Mouse (Mus musculus) myocyte (in vitro differentiated cells): ENCODE measurements around the gene Dnajc3. TPM values are rescaled to one million over a fixed set of nuclear protein-coding genes. Genes with fewer than 3 reads are reported as not detected.
"Not testable (repeated sequence)": the region's sequence is repeated elsewhere in the genome, so short reads cannot be mapped to it uniquely, and the experiment has no call there.

Experiments
- H3K27me3 ChIP-seq: one replicate; pipeline ENCODE4 v1.6.1; 2011; ENCODE audit not compliant: control insufficient read depth, insufficient read depth, insufficient read length
- H3K36me3 ChIP-seq: one replicate; pipeline ENCODE4 v1.6.1; 2011; ENCODE audit not compliant: control insufficient read depth, insufficient read depth
- H3K4me2 ChIP-seq: one replicate; pipeline ENCODE4 v1.6.1; 2011; ENCODE audit warnings: low read depth, control low read depth
- H3K4me3 ChIP-seq: one replicate; pipeline ENCODE4 v1.5.1; 2011; ENCODE audit warnings: mild to moderate bottlenecking, control low read depth, moderate library complexity
- H3K79me2 ChIP-seq: one replicate; pipeline ENCODE4 v1.6.1; 2011; ENCODE audit not compliant: control insufficient read depth, insufficient read depth
- H3ac ChIP-seq: one replicate; pipeline ENCODE4 v1.6.1; 2011; ENCODE audit not compliant: control insufficient read depth, insufficient read length
- CEBPB ChIP-seq: IDR thresholded peaks from 2 replicates; pipeline ENCODE4 v1.6.1; 2011; ENCODE audit warnings: mild to moderate bottlenecking, moderate library complexity; ENCODE audit not compliant: poor library complexity, insufficient read depth, severe bottlenecking
- E2F4 ChIP-seq: IDR thresholded peaks from one replicate; pipeline ENCODE4 v1.6.1; 2011; ENCODE audit warnings: mild to moderate bottlenecking, control low read depth, moderate library complexity; ENCODE audit not compliant: insufficient read depth
- MAX ChIP-seq: IDR thresholded peaks from one replicate; pipeline ENCODE4 v1.6.1; 2011; ENCODE audit warnings: low read depth, mild to moderate bottlenecking, control low read depth
- MYOD1 ChIP-seq, 3 experiments: IDR thresholded peaks; one replicate each; pipeline ENCODE4 v1.6.1; 2011; ENCODE audit warnings: control low read depth in 2 of 3, low read depth in 2 of 3, mild to moderate bottlenecking in 2 of 3, moderate library complexity in 1 of 3; ENCODE audit not compliant: insufficient read length in 2 of 3, control insufficient read depth in 1 of 3
- MYOG ChIP-seq, 3 experiments: IDR thresholded peaks; one replicate each; pipeline ENCODE4 v1.6.1; 2011; ENCODE audit warnings: control low read depth in 2 of 3, low read depth in 2 of 3, mild to moderate bottlenecking in 2 of 3; ENCODE audit not compliant: insufficient read length in 2 of 3, control insufficient read depth in 1 of 3, insufficient read depth in 1 of 3
- POLR2A ChIP-seq: IDR thresholded peaks from one replicate; pipeline ENCODE4 v1.6.1; 2011; ENCODE audit warnings: low read depth, mild to moderate bottlenecking, control low read depth, moderate library complexity; ENCODE audit not compliant: insufficient read length
- POLR2AphosphoS2 ChIP-seq: IDR thresholded peaks from one replicate; pipeline ENCODE4 v1.6.1; 2011; ENCODE audit warnings: low read depth, control low read depth; ENCODE audit not compliant: insufficient read length
- REST ChIP-seq: IDR thresholded peaks from one replicate; pipeline ENCODE4 v1.6.1; 2011; ENCODE audit warnings: mild to moderate bottlenecking, control low read depth, moderate library complexity; ENCODE audit not compliant: insufficient read depth, insufficient read length
- SRF ChIP-seq: IDR thresholded peaks from one replicate; pipeline ENCODE4 v1.6.1; 2011; ENCODE audit warnings: low read depth; ENCODE audit not compliant: control insufficient read depth, insufficient read length
- TCF12 ChIP-seq: IDR thresholded peaks from one replicate; pipeline ENCODE4 v1.6.1; 2011; ENCODE audit warnings: mild to moderate bottlenecking, control low read depth; ENCODE audit not compliant: poor library complexity, insufficient read depth, severe bottlenecking
- TCF3 ChIP-seq: IDR thresholded peaks from one replicate; pipeline ENCODE4 v1.6.1; 2011; ENCODE audit warnings: low read depth, control low read depth; ENCODE audit not compliant: insufficient read length
- USF1 ChIP-seq: IDR thresholded peaks from one replicate; pipeline ENCODE4 v1.6.1; 2011; ENCODE audit warnings: low read depth, mild to moderate bottlenecking, control low read depth, moderate library complexity
- polyA plus RNA-seq: library from polyadenylated mRNA; unstranded; fragments of >200 nt; fragmentation: generic; extraction: Trizol; gene quantifications from one replicate; pipeline ENCODE4 v1.2.1, GENCODE M21; 2012; ENCODE audit warnings: missing spikeins

Dnajc3 gene
- polyA plus RNA-seq, 1 experiment, result 6.9 TPM

- H3K4me3 ChIP-seq, result no peak overlapping the region
- H3K36me3 ChIP-seq, result peaks cover 30% of the 10 kb centered on the region
- no peak overlapping the region for H3K4me2 ChIP-seq
- H3K79me2 ChIP-seq, result no peaks in the 10 kb centered on the region
- no peaks in the 10 kb centered on the region for H3K27me3 ChIP-seq
- H3ac ChIP-seq, result no peak overlapping the region
- TF ChIP-seq POLR2AphosphoS2 (no peak), TCF3 (no peak), SRF (no peak), E2F4 (no peak), TCF12 (no peak)
These were observed 34.5 kb downstream of the Dnajc3 start for GRCm38 (mm10) chr14:118972268-118972667.

DNA sequence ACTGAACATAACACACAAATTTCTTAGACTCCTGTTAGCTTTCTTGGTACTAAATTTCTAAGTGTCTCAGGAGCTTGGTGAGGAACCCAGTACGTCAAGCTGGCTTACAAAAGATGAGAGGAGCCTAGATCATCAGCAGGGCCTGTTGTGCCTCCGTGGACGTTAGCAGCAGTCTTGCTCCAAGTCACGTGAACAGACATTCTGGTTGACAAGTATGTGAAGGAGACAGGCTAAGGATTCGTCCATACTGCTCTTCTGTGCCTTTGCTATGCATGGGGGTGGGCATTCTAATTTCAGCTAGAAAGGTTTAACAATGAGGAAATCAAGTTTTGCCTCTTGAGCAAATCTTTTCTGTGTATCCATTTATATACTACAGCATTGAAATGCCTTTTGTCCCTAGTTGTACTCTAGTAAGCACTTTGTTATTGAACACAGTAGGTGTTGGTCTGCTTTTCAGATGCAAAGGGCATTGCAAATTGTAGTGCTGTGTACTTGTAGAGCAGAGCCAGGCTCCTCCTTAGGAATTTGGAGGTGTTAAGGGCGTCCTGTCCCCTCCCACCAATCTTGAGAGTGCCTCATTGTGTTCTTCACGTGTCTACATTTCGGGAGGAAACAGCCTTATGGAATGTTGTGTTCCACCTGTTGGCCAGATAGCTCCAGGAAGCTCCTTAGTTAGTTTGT, 39.5 kb downstream of the Dnajc3 start:
- TF ChIP-seq CEBPB, result no peak
- TF ChIP-seq E2F4, result no peak
- TF ChIP-seq MYOG (IDR thresholded peaks at IDR 0.05; ENCODE audit: control insufficient read depth in 1 of 3, insufficient read depth in 1 of 3, insufficient read length in 2 of 3, low read depth in 2 of 3), result no peak
- TF ChIP-seq TCF12, result no peak
- TF ChIP-seq POLR2AphosphoS2, result no peak
- no peak for TF ChIP-seq POLR2A
- no peak for TF ChIP-seq SRF
- TF ChIP-seq MYOD1 (IDR thresholded peaks at IDR 0.05; ENCODE audit: control insufficient read depth in 1 of 3, insufficient read length in 2 of 3, low read depth in 2 of 3), result no peak
- no peak for TF ChIP-seq MAX
- H3K4me2 ChIP-seq, result no peak overlapping the region
- no peaks in the 10 kb centered on the region for H3K79me2 ChIP-seq
- no peak overlapping the region for H3K4me3 ChIP-seq
- no peaks in the 10 kb centered on the region for H3K27me3 ChIP-seq
- no peak overlapping the region for H3ac ChIP-seq
- H3K36me3 ChIP-seq, result peaks cover 21% of the 10 kb centered on the region

DNA sequence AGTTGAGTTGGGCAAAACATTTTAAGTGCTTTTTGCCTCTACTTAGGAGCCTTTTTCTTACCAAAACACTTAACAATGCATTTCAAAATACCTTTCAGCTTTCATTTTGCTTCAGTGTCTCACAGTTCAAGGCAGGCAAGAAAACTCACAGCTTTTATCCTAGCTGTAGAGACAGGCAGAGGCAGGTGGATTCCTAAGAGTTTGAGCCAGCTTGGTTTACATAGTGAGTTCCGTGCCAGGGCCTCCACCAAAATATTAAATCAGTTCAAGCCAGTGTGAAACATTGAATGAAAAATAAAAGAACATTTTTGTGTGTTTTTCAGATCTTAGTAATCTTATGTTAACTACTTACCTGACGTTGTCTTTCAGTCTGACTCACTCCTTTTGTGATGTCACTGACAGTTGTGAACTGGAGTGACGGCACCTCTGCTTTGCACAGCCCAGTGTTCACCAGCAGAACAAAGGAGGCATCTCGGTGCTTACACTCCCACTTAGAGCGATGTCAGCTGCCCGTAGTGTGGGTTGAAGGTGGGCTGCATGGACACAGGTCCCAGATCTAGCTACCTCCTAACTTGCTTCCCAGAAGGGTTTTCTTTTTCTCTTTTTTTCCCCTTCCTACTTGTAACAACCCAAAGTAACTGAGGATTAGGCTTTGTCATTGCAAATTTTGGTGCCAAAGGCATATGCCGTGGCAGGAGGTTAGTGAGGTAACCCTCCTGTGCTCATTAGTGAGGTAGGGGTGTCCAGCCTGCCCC, 42.0 kb downstream of the Dnajc3 start:
- Histone ChIP-seq H3K4me3 (no peak overlapping the region), H3K79me2 (no peaks in the 10 kb centered on the region), H3ac (no peak overlapping the region), H3K4me2 (no peak overlapping the region), H3K27me3 (no peaks in the 10 kb centered on the region), H3K36me3 (peaks cover 15% of the 10 kb centered on the region)
- no peak for TF ChIP-seq USF1
- no peak for TF ChIP-seq TCF3
- TF ChIP-seq E2F4, result no peak
- no peak for TF ChIP-seq MYOD1 (IDR thresholded peaks at IDR 0.05; ENCODE audit: control insufficient read depth in 1 of 3, insufficient read length in 2 of 3, low read depth in 2 of 3)

DNA sequence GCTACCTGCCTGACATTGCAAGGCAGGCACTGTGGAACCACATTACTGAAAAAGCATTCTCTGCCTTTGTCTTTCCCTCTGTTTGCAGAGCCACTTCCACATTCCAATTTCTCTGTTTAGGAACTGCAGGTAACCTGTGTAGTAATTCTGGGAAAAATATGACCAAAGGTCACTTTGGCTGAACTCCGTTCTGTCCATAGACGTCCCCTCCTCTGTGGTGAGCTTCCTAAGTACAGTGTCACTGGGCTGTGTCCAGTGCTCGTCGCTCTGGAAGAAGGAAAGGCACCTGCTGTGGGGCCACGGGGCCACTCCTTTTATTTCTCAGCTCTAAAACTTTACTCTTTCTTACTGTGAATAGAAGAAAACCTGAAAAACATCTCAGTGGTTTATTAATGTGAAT, 42.6 kb downstream of the Dnajc3 start:
- Histone ChIP-seq H3K4me3 (no peak overlapping the region), H3ac (no peak overlapping the region), H3K36me3 (peaks cover 18% of the 10 kb centered on the region), H3K27me3 (no peaks in the 10 kb centered on the region), H3K79me2 (no peaks in the 10 kb centered on the region), H3K4me2 (no peak overlapping the region)
- TF ChIP-seq MYOG (IDR thresholded peaks at IDR 0.05; ENCODE audit: control insufficient read depth in 1 of 3, insufficient read depth in 1 of 3, insufficient read length in 2 of 3, low read depth in 2 of 3) (no peak), SRF (no peak), REST (no peak), CEBPB (no peak), POLR2A (no peak), TCF12 (no peak), TCF3 (no peak), E2F4 (no peak), MYOD1 (IDR thresholded peaks at IDR 0.05; ENCODE audit: control insufficient read depth in 1 of 3, insufficient read length in 2 of 3, low read depth in 2 of 3) (no peak), POLR2AphosphoS2 (no peak), USF1 (no peak), MAX (no peak)

GRCm38 (mm10) chr14:118980890-118981289, 43.1 kb downstream of the Dnajc3 start:
- H3K4me2 ChIP-seq, result no peak overlapping the region
- no peak for TF ChIP-seq SRF
- no peak for TF ChIP-seq MYOD1 (IDR thresholded peaks at IDR 0.05; ENCODE audit: control insufficient read depth in 1 of 3, insufficient read length in 2 of 3, low read depth in 2 of 3)
- no peak for TF ChIP-seq TCF3
- TF ChIP-seq TCF12, result no peak
- TF ChIP-seq POLR2AphosphoS2, result no peak
- TF ChIP-seq MAX, result no peak
- no peak for TF ChIP-seq USF1
- no peak for TF ChIP-seq E2F4
- TF ChIP-seq REST, result no peak
- TF ChIP-seq MYOG (IDR thresholded peaks at IDR 0.05; ENCODE audit: control insufficient read depth in 1 of 3, insufficient read depth in 1 of 3, insufficient read length in 2 of 3, low read depth in 2 of 3), result no peak
- TF ChIP-seq POLR2A, result no peak
- H3K4me3 ChIP-seq, result no peak overlapping the region
- no peaks in the 10 kb centered on the region for H3K27me3 ChIP-seq
- no peaks in the 10 kb centered on the region for H3K79me2 ChIP-seq
- H3K36me3 ChIP-seq, result peaks cover 22% of the 10 kb centered on the region
- H3ac ChIP-seq, result no peak overlapping the region

GRCm38 (mm10) chr14:118981711-118982428, 44.1 kb downstream of the Dnajc3 start:
- H3K4me3 ChIP-seq, H3K79me2 ChIP-seq: not testable (repeated sequence)
- peaks cover 23% of the 10 kb centered on the region for H3K36me3 ChIP-seq

DNA sequence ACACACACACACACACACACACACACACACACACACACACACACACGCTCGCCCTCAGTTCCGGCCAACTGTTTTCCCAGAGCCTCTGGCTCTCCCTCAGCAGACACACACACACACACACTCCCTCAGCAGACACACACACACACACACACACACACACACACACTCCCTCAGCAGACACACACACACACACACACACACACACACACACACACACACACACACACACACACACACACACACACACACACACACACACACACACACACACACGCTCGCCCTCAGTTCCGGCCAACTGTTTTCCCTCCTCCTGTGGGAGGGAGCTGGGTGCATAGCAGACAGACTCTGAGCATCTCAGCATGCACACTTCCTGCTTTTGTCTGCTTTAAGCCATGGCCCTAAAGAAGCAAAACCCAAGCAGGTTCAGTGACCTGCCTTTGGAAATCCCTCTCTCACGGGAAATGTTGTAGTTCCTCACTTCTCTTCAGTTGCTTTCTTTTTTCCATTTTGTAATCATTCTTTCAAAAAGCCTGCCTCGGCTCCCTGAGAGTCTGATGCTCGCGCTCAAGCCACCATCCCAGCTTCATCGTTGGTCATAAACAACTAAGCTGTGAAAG, 44.8 kb downstream of the Dnajc3 start:
- H3K27me3 ChIP-seq, H3ac ChIP-seq, H3K79me2 ChIP-seq, H3K4me3 ChIP-seq, H3K4me2 ChIP-seq: not testable (repeated sequence)
- peaks cover 23% of the 10 kb centered on the region for H3K36me3 ChIP-seq

More at GRCm38 (mm10) chr14:118981711-118982428, 44.1 kb downstream of the Dnajc3 start:
- not testable (repeated sequence) for H3K4me2 ChIP-seq, H3ac ChIP-seq, H3K27me3 ChIP-seq
